Mouse (Mus musculus) left cerebral cortex, postnatal 4 days (tissue): ENCODE measurements around the gene Abt1. TPM values are rescaled to one million over a fixed set of nuclear protein-coding genes. Genes with fewer than 3 reads are reported as not detected.

Experiments
- DNase-seq: peaks from one replicate; pipeline ENCODE4 v3.0.0-alpha.2; 2022
- intact Hi-C: fragments of 180-260 bp; cut with DNase I; formaldehyde crosslinking; loops from one replicate; pipeline ENCODE4 v1.15.1; 2025
- total RNA-seq, 2 experiments: library from RNA; stranded (reverse); gene quantifications; 2 replicates each; pipeline ENCODE4 v1.2.3; 2021

The Abt1 gene
- total RNA-seq: 1 to 10 TPM; 5.6 to 6.1 TPM

DNA sequence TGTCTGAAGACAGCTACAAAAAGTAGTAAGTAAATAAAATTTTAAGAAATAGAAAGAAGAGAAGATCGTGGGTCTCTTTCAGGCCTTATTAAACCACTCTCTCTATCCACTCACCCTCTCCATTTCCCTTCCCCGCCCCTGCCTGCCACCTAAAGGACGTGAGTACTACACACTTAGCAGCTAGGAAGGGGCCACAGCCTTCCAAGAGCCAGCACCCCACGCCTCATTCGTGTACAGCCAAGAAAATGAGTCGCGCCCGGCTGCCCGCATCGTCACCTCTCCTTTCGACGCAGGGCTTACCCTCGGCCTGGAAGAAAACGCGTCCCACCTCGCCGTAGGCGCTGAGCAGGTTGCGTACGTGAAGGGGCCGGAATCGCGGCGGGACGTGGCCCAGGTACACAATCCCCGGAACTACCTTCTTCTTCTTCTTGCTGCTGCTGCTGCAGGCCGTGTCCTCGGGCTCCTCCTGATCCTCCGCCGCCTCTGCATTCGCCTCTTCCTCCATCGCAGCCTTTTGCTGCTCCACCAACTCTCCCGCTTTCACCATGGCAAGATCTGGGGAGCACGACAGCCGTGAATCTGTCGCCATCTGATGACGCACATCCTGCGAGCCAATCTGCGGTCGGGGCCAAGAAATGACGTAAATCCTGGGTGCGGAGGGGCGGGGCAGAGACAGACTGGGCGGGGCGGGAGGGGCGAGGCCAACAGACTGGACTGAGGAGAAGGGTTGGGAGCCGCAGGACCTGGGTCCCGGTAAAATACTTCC, at the start of gene Abt1:
Abt1 (minus strand) TSS at position 581 of the 766 bp plus-strand sequence.
- peak; percentile 97 for DNase-seq
- intact Hi-C loops: no loop called here

DNA sequence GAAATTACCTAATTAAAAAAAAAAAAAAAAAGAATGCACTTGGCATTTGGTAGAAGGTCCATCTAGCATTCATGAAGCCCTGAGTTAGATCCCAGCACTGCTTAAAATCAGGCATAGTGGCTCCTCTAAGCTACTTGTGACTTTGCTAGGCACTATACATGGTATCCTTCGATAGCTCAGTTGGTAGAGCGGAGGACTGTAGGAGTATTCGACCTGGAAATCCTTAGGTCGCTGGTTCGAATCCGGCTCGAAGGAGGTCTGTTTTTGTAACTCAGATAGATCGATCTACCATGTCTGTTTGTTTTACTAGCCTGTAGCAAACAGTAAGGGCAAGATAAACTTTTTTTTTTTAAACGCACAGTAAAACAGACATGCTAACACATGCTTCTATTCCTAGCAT, 43.2 kb upstream of the Abt1 start:
- peak; percentile 54 for DNase-seq
- intact Hi-C loops: no loop called here

GRCm38 (mm10) chr13:23466306-23466705, 42.6 kb upstream of the Abt1 start:
- no peak for DNase-seq
- intact Hi-C loops: no loop called here

DNA sequence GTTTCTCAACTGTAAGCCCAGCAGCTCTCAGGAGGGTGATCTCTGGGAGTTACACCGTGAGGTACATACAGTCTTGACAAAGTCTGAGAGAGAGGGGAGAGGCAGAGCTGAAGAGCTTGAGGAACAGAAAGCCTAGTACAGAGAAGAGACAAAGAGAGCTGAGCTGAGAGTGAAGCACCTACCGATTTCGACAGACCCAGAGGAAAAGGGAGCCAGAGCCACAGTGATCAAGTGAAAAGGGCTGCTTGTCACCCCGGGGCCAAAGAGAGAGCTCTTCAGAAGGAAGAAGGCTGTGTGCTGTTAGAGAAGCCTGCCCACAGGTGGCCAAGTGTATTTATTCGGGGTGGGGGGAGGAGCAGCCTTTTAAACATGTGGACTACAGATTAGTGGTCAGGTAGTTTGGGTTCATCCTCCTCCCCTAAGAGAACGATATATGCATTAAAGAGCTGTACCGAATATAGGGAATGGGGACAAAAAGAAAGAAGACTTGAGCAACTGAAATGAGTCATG, 42.0 kb upstream of the Abt1 start, which contains the start of gene Btn1a1:
Btn1a1 (minus strand) TSS at position 302 of the 510 bp plus-strand sequence.
- DNase-seq: no peak
- intact Hi-C loops: no loop called here

DNA sequence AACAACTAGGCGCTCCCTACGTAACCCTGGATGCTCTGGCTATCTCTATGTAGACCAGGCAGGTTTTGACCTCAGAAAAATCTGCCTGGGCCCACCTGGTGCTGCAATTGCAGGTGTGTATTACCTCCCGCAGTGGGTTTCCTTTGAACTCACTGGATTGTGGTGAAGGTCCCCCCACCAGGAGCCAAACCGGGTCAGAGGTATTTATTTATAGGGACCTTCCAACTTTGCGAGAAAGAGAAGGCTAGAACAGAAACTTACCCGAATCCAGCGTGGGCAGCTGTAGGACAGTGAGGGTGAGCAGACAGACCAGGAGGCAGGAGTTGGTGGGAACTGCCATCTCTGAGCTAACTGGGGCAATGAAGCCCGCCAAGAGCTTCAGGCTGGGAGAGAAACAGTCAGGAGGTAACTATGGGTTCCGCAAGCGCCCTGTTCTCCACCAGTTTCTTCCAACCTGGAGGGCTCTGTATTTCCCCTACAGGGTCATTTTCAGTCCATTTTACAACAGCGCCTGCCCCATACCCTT, 41.2 kb upstream of the Abt1 start:
- DNase-seq: no peak
- intact Hi-C loops: loop anchor here (5.0 kb wide), 1 partner anchor 32 kb away; no protein-coding TSS in a partner anchor

DNA sequence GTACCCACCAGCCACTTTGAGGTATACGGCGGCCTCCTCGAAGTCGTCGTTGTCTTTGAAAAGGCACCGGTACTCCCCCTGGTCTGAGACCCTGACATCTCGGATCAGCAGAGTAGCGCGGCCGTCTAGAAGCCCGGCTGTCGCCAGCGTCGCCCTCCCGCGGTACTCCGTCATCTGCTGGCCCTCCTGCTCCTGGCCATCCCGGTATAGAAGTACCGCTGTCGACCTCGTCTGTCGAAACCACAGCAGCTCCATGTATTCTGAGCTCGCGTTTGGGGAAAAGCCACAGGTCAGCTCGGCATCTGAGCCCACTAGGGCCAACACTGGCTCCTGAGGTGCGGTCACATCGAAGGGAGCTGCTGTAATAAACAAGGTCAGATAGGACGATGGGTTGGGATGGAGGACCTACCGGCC, 40.6 kb upstream of the Abt1 start:
- intact Hi-C loops: loop anchor here (5.0 kb wide), 1 partner anchor 33 kb away; no protein-coding TSS in a partner anchor
- DNase-seq: peak; percentile 61

GRCm38 (mm10) chr13:23463381-23464223, 39.9 kb upstream of the Abt1 start:
- peak; percentile 75 for DNase-seq
- intact Hi-C loops: loop anchor here (5.0 kb wide), 1 partner anchor 34 kb away; no protein-coding TSS in a partner anchor

DNA sequence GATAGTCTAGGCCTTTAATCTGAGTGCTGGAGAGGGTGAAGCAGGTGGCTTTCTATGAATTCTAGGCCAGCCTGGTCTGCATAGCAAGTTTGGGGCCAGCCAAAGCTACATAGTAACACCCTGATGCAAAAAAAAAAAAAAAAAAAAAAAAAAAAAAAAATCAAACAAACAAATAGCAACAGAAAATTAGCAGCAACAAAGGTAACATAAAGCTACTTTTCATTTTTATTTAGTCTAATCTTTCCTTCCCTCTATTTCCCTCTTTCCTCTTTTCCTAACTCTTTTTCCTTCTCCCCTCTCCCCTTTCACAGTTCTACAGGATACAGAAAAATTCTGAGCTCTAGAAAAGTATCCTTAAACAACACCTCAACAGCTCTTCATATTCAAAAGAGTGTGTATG, 39.0 kb upstream of the Abt1 start:
- DNase-seq: no peak
- intact Hi-C loops: loop anchor here (5.0 kb wide), 1 partner anchor 35 kb away; no protein-coding TSS in a partner anchor

DNA sequence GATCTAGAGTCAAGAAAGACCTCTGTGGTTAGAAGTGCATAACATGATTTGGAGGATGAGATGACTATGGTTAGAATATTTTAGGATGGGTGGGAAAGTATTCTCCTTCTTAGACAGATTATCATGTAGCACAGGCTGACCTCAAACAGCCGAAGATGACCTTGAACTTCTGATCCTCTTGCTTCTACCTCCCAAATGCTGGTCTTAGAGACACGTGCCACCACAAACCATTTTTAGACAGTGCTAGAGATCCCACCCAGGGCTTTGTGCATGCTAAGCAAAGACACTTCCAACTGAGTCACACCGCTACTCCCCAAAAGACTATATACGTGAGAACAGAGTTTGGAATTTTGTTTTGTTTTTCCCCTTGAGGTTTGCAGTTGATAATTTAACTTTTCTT, 38.4 kb upstream of the Abt1 start:
- intact Hi-C loops: loop anchor here (5.0 kb wide), 1 partner anchor 35 kb away; no protein-coding TSS in a partner anchor
- DNase-seq: no peak

DNA sequence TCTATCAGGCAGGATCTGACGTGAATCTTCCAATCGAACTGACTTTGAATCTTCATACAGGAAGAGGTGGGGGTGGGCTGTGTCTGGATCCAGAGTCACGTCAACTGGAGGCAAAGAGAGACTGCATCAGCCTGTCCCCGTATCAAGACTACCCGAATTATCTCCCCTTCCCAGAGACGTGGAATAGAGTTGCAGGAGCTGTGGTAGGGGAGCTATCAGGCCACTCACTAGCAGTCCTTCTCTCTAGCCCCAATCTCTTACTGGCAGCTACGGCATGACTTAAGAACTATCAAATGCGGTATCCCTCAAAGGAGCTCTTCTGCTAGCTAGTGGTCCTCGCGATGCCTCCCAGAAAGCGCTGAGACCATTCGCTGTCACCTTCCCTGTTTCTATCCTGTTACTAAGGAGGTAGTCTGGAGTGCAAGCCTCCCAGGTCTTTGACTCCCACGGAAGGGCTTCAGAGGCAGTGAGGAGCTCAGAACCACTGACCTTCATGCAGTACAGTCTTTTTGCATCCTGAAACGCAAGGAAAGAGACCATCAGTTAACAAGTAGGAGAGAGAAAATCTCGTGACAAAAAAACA, 35.7 kb upstream of the Abt1 start:
- no peak for DNase-seq
- intact Hi-C loops: no loop called here

GRCm38 (mm10) chr13:23453926-23454325, 30.3 kb upstream of the Abt1 start:
- intact Hi-C loops: no loop called here
- no peak for DNase-seq

- intact Hi-C loops: no loop called here
- peak; percentile 67 for DNase-seq
These were observed 29.7 kb upstream of the Abt1 start for GRCm38 (mm10) chr13:23453362-23453862.

- peak; percentile 79 for DNase-seq
- intact Hi-C loops: no loop called here
These were observed 26.7 kb upstream of the Abt1 start for GRCm38 (mm10) chr13:23450398-23450797.

DNA sequence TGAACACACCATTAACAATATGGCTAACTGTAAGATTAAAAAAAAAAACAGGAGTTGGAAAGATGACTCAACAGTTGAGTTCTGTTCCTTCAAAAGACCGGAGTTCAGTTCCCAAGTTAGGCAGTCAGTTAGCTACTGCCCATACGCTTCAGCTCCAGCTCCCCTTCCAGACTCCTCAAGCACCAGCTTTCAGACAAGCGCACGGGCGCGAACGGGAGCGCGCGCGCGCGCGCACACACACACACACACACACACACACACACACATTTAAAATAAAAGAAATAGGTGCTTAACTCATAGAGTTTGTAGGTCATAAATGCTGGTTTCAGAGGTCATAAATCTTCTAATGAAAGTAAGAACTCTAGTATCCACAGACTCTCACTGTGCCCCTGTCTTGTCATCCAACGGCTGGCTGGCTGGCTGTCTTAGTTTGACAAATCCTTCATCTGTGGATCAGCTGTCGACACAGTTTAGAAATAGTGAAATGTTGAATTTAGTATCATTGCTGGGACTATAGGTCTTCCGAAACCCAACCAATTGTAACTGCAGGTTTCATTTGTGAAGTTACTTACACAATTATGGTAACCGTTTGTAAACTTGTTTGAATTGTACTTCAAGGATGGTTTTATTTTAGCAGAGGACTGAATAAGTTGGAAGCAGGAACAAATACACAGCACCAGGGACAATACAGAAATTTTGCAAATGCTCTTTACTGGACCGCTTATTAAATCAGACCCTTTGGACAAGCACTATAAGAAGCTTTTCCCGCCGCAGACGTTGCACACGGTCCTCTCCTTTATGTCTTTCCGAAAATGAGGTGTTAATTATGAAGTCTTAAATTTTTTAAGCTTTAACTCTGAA, 25.8 kb upstream of the Abt1 start:
- DNase-seq: peak; percentile 66
- intact Hi-C loops: no loop called here

- intact Hi-C loops: no loop called here
- DNase-seq: no peak
These were observed 25.1 kb upstream of the Abt1 start for GRCm38 (mm10) chr13:23448758-23449157.

- DNase-seq: peak; percentile 82
- intact Hi-C loops: no loop called here
These were observed 22.9 kb upstream of the Abt1 start for GRCm38 (mm10) chr13:23446498-23446952.

GRCm38 (mm10) chr13:23445561-23446320, 22.1 kb upstream of the Abt1 start:
- DNase-seq: peak; percentile 92
- intact Hi-C loops: no loop called here

- intact Hi-C loops: no loop called here
These were observed 21.5 kb upstream of the Abt1 start for GRCm38 (mm10) chr13:23445156-23445555.

GRCm38 (mm10) chr13:23444451-23444850, 20.8 kb upstream of the Abt1 start:
- intact Hi-C loops: no loop called here

More at GRCm38 (mm10) chr13:23445156-23445555, 21.5 kb upstream of the Abt1 start:
- no peak for DNase-seq

More at GRCm38 (mm10) chr13:23444451-23444850, 20.8 kb upstream of the Abt1 start:
- DNase-seq: no peak
